ENCODE assay signal across 16 mouse cellular contexts in the genomic region with DNA sequence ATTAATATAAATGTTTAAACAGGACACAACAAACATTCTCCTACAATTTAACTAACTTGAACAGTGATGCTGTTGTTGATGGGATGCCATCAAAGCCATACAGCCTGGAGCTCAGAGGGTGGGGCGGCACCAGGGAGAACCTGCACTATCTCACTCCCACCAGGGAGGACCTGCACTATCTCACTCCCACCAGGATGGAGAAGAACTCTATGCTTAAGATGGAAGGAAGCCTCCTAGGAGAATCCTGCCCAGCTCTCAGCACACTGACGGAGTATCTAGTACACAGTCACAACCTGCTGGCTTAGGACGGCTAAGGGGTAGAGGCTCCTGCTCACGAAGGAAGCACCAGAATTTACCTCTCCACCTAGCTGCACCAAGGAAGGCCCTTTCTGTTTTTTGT. TPM values are rescaled to one million over a fixed set of nuclear protein-coding genes. Genes with fewer than 3 reads are reported as not detected.
A peak's percentile ranks its signal among the peaks of the same experiment; 100 is the strongest.
DNase-seq lines count a peak whose midpoint lies in the region; ATAC-seq and TF ChIP-seq lines count a peak whose summit lies in the region.
"Had no signal": no experiment of that assay in that cellular context is flagged by ENCODE, and none has a peak within 500 bp of the region (broad histone marks: within the 10 kb centered on the region; RNA-seq: fewer than 3 reads in every experiment).

No protein-coding gene starts in this region.

- DNase-seq in heart, adult 2 months, result no peak
- DNase-seq in testis, postnatal 14 days (ENCODE audit: low spot score), result peak; percentile 25
- no peak for DNase-seq in testis, postnatal 10 days (ENCODE audit: low spot score)
- no peak for DNase-seq in adipocyte (ENCODE audit: low spot score)
- DNase-seq in frontal cortex, postnatal 10 days (ENCODE audit: low spot score in 2 of 2), result no peak
- DNase-seq in lung, postnatal 4 days, result no peak
- DNase-seq: cerebellum, postnatal 14 days; heart, adult 11 months; kidney, adult 9 months; thymus, postnatal 36 days had no signal

- no peak overlapping the region for H3K4me3 ChIP-seq in heart, embryonic 12.5 days
- no peak overlapping the region for H3K4me3 ChIP-seq in heart, adult 2 months
- peak overlapping the region; percentile 99 for H3K4me3 ChIP-seq in liver, embryonic 15.5 days (replicated peaks)
- H3K4me3 ChIP-seq: embryonic facial prominence, embryonic 15.5 days; lung, embryonic 15.5 days; midbrain, embryonic 12.5 days had no signal

- no peaks in the 10 kb centered on the region for H3K27me3 ChIP-seq in heart, embryonic 12.5 days (replicated peaks)
- H3K27me3 ChIP-seq in heart, adult 2 months (ENCODE audit: control insufficient read depth, insufficient read depth, low read length), result no peaks in the 10 kb centered on the region
- H3K27me3 ChIP-seq in liver, embryonic 15.5 days, result peaks cover 4% of the 10 kb centered on the region; the same call in 1 of the 2 replicates
- H3K27me3 ChIP-seq: embryonic facial prominence, embryonic 15.5 days; lung, embryonic 15.5 days; midbrain, embryonic 12.5 days had no signal

- no peak overlapping the region for H3K9ac ChIP-seq in heart, embryonic 12.5 days
- no peak overlapping the region for H3K9ac ChIP-seq in heart, adult 2 months (ENCODE audit: low read depth, low read length)
- peak overlapping the region; percentile 61 for H3K9ac ChIP-seq in liver, embryonic 15.5 days
- H3K9ac ChIP-seq: embryonic facial prominence, embryonic 15.5 days; lung, embryonic 15.5 days; midbrain, embryonic 12.5 days had no signal

- intact Hi-C loops in heart, adult 2 months (cut with DNase I), result no loop called here

- H3K9me3 ChIP-seq in heart, embryonic 12.5 days (replicated peaks), result no peaks in the 10 kb centered on the region
- no peaks in the 10 kb centered on the region for H3K9me3 ChIP-seq in liver, embryonic 15.5 days (replicated peaks)
- H3K9me3 ChIP-seq: embryonic facial prominence, embryonic 15.5 days; lung, embryonic 15.5 days; midbrain, embryonic 12.5 days had no signal

- 65% methylated on average over 4 of the region's 4 CpGs for WGBS in heart, embryonic 12.5 days
- 81% methylated on average over 4 of the region's 4 CpGs for WGBS in heart, adult 2 months
- 23% methylated on average over 4 of the region's 4 CpGs for WGBS in liver, embryonic 15.5 days (ENCODE audit: insufficient replicate concordance)

- H3K4me2 ChIP-seq in heart, embryonic 12.5 days, result no peak overlapping the region
- H3K4me2 ChIP-seq in liver, embryonic 15.5 days, result peak overlapping the region; percentile 96
- H3K4me2 ChIP-seq: embryonic facial prominence, embryonic 15.5 days; lung, embryonic 15.5 days had no signal

- H3K27ac ChIP-seq in heart, embryonic 12.5 days (ENCODE audit: poor library complexity, severe bottlenecking), result no peak overlapping the region
- no peak overlapping the region for H3K27ac ChIP-seq in heart, adult 2 months
- peak overlapping the region; percentile 98 for H3K27ac ChIP-seq in liver, embryonic 15.5 days (replicated peaks)
- H3K27ac ChIP-seq: embryonic facial prominence, embryonic 15.5 days; lung, embryonic 15.5 days; midbrain, embryonic 12.5 days had no signal

- TF ChIP-seq EP300 in heart, adult 2 months (IDR thresholded peaks at IDR 0.05; ENCODE audit: insufficient read depth, low read depth, low read length), result no peak

- no peak for TF ChIP-seq CTCF in heart, adult 2 months (IDR thresholded peaks at IDR 0.05)

- H3K4me1 ChIP-seq in heart, embryonic 12.5 days (replicated peaks), result peaks cover 7% of the 10 kb centered on the region
- H3K4me1 ChIP-seq in heart, adult 2 months (ENCODE audit: control insufficient read depth, insufficient read depth, low read length), result no peaks in the 10 kb centered on the region
- peaks cover 54% of the 10 kb centered on the region for H3K4me1 ChIP-seq in liver, embryonic 15.5 days (replicated peaks)

- H3K36me3 ChIP-seq in heart, embryonic 12.5 days, result no peaks in the 10 kb centered on the region
- H3K36me3 ChIP-seq in heart, adult 2 months (ENCODE audit: control insufficient read depth, insufficient read depth, low read length), result peaks cover 2% of the 10 kb centered on the region
- H3K36me3 ChIP-seq in liver, embryonic 15.5 days (replicated peaks), result 0 out of 2 replicates have a peak, but pooled peaks cover 3% of the 10 kb centered on the region
- H3K36me3 ChIP-seq: embryonic facial prominence, embryonic 15.5 days; lung, embryonic 15.5 days; midbrain, embryonic 12.5 days had no signal

- peak; percentile 49; the same call in 1 of the 2 replicates for ATAC-seq in heart, embryonic 12.5 days (ENCODE audit: insufficient number of reproducible peaks, low FRiP score)
- peak; percentile 86 for ATAC-seq in liver, embryonic 15.5 days (ENCODE audit: insufficient read depth)
- ATAC-seq: hindbrain, embryonic 16.5 days had no signal

- peaks cover 6% of the 10 kb centered on the region for H3K79me2 ChIP-seq in heart, adult 2 months (replicated peaks; ENCODE audit: control insufficient read depth, insufficient read depth, low read length)

- no peak for TF ChIP-seq POLR2A in heart, adult 2 months (IDR thresholded peaks at IDR 0.05; ENCODE audit: insufficient read depth, low read depth, low read length)

RNA-seq across cellular contexts. Expression of gene Kdm7a, which starts 3.4 kb away (rescaled TPM):
- polyA plus RNA-seq in heart, embryonic 12.5 days (2016; fragmentation: Nextera tagmentation; extraction: Ambion mirVana), result 6.8 and 7.1 TPM in 2 replicates
- 10 to 100 TPM; 18.5 to 20.5 TPM for total RNA-seq in heart, adult 2 months (2021)
- polyA plus RNA-seq in heart, adult 2 months (2012; rRNA removed), result 2.5 and 5.9 TPM in 2 replicates
- 12.1 and 12.5 TPM in 2 replicates for polyA plus RNA-seq in liver, embryonic 15.5 days (2015; fragmentation: Nextera tagmentation; extraction: Ambion mirVana)
